Mouse (Mus musculus) left cerebral cortex, adult 18-20 months (tissue): ENCODE results near the gene Ncoa3. TPM values are rescaled to one million over a fixed set of nuclear protein-coding genes. Genes with fewer than 3 reads are reported as not detected.

Experiments
- DNase-seq, 2 experiments: peaks; one replicate each; pipeline ENCODE4 v3.0.0; 2021 to 2022; ENCODE audit warnings: low spot score in 2 of 2, mixed read lengths in 1 of 2
- total RNA-seq, 2 experiments: library from RNA; stranded (reverse); gene quantifications; 2 replicates each; pipeline ENCODE4 v1.2.3; 2021

The Ncoa3 gene
- total RNA-seq, 2 experiments from 2014 or later = 35.8 to 38.7 TPM

DNA sequence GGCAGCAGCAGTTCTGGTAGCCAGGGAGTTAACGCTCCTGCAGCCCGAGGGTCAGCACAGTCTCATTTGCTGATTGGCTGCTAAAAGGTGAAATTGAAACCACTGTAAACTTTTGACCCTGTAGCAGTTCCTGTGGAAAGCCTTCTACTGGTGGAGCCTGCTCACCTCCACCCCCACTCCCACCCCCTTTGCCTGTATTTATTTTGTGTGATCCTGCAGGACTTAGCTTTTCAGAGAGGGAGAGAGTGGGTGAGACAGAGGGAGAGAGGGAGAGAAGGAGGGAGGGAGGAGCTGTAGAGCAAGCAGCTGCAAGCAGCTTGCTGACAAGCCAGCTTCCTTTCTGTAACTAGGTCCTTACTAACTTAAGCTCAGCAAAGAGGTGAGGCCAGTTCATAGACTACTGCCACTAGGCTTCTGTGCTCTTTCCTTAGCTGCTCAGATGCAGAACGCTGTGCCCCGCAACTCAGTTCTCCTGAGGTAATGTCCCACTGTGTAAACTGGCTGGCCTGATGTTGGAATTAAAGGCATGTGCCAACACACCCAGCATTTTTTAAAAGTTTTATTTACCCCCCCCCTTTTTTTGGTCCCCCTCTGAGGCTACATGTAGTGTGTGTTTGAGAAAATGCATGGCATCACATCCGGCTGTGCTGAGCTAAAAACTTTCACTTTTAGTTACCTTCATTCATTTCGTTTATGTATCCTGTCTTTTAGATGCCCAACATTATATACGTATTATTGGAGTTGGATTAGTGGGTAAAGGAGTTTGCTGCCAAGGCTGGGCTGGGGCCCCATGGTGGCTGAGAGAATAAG, 38.9 kb downstream of the Ncoa3 start:
- peak in 1 of 2 experiments; percentile 39 for DNase-seq

DNA sequence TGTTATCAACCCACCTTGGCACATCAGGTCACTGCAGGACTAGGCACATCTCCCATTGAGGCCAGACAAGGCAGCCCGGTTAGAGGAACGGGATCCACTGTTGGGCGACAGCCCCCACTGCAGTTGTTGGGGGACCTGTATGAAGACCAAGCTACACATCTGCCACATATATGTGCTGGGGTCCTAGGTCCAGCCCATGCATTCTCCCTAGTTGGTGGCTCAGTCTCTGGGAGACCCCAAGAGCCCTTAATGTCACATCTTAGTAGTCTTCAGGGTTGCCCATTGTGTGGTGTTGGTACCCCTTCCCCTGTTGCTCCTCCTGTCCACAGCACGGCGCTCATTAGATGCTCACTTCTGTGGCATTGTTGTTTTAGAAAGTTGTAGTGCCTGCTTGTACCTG, 40.2 kb downstream of the Ncoa3 start:
- no peak for DNase-seq

DNA sequence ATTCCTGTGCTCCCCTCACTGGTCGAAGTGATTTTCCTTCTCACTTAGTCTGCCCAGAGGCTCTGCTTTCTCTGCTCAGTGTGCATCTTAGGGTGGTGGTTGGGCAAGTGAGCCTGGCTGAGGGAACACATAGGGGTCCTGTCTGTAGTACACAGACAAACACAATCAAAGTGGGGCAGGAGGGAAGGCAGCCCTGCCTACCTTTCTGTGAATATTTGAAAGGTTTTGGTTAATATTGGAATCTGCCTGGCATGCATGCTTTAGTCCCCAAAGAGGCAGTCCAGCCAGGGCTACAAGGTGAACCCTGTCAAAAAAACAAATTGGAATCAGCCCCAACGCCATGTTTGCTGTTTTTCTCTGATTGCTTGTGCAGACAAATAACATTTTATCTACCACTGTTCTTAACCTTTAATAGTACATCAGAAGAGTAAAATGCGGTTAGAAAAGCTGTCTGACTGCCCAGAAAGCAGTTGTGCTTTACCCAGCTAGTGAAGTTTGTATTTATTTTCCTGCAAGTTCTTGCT, 42.6 kb downstream of the Ncoa3 start:
- no peak for DNase-seq

DNA sequence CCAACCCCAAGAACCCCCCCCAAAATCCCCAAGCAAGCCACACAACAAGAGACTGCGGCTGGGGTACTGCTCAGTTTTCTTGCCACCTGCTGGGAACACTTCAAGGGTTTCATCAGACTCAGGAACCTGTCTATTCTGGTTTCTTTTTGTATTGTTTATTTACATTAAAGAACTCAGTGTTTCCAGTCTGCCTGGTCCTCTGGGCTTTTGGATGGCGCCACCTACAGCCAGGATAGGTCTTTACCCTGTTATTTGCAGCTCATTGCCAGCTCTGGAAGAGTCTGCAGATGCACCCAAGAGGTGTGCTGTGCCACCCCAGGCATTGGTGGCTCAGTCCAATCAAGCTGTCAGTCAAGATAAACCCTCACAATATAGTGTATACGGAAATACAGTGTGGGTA, 43.3 kb downstream of the Ncoa3 start:
- DNase-seq = peak; percentile 47 to 55

DNA sequence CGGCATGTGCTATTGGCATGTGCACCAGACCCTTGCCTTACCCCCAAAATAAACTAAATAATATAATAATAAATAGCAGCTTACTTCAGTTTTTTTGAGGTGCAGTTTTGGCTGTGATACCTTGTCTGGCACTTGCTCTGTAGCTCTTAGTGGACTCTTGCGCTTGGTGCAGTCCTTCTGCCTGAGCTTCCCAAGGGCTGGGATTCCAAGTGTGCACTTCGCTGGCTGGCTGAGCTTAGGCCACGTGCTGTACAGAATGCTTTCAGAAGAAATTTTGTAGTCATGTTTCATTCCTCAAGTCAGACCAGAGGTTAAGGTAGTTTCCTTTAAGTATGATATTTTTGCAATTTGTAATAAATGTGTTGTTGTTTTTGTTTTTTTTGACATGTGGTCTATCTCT, 47.2 kb downstream of the Ncoa3 start:
- no peak for DNase-seq

DNA sequence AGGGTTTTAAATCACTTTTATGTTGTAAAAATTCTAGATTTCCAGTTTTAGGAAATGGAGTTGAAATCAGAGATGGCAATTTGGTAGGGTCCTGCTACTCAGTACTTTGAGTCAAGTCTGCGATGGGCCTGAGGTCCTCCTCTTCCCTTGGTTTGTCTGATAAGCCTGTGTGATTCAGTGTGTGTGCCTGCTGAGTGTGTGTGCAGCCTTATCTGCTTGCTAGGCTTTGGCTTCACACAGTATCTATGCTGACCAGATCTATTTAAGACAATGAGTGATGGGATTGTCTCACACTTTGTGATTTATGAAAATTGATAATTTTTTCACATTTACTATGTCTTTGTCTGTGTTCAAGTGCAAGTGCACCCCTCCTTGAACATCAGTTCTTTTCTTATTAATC, 50.1 kb downstream of the Ncoa3 start:
- DNase-seq = no peak

DNA sequence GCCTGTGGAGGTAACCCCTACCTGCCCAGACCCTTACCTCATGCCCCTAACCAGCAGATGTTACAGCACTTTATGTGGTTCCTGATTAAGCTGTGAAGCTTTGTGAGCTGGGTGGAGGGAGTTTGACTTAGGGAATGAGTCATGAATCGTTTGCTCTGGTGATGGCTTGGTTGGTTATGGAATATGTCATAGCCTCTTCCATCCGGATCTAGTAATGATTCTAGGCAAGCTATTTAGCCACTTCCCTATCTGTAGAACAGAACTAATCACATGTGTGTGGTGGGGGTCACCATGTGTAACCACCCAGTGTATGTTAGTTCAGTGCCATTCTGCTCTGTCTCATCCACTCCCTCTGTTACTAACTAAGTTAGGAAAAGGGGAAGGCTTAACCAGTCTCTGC, 52.6 kb downstream of the Ncoa3 start:
- no peak for DNase-seq

DNA sequence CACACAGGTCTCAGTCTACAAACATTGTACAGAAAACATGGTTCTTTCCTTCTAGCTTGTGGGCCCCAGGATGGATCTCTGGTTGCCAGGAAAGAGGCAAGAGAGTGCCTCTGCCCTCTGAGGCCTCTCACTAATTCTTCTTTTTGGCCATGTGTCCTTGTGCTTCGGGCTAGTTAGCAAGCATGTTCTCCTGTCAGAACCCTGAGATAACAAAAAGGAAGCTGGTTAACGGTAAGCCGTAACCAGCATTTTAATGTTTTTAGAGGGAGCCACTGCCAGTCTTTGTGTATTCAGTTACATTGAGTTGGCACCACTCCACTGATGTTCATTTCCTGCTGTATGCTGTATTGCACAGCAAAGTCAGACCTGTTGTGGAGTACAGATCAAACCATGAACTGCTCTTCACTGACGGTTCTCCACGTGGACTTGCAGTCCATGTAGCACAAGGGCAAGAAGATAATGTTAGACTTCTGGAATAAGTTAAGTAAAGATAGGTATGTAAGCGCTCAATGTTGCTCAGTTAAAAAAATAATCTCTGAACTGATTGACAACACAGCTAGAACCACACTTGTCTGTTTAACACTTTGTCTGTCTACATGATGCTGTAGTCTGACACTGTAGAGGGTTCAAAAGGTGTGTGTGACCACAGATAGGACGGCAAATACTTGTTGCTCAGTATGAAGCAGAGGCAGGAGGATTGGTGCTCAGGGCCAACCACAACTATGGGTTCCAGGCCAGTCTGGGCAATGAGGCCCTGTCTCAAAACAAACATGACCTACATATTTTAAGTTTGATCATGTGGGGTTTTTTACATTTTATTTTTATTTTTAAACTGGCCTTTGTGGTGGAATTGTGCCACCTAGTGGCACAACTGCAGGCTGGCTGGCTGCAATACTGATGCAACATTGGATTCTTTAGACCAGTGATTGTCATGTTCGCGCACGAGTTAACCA, 53.4 kb downstream of the Ncoa3 start:
- DNase-seq = no peak

DNA sequence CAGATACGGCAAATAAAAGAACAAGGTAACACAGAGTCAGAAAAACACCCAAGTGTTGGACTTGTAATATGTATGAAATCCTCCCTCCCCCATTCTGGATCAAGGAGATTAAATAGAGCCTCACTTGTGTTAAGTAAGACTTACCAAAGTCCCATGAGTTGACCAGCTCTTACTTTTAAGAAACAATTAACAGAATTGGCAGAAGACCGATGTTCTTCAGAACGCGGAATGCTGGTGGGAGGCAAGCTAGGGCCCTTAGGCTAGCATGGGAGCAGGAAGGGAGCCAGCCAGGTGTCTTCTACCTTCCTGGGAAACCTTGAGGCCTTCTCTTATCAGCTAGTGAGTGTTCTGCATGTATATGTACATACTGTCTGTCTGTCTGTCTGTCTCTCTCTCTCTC, 55.5 kb downstream of the Ncoa3 start:
- no peak for DNase-seq

DNA sequence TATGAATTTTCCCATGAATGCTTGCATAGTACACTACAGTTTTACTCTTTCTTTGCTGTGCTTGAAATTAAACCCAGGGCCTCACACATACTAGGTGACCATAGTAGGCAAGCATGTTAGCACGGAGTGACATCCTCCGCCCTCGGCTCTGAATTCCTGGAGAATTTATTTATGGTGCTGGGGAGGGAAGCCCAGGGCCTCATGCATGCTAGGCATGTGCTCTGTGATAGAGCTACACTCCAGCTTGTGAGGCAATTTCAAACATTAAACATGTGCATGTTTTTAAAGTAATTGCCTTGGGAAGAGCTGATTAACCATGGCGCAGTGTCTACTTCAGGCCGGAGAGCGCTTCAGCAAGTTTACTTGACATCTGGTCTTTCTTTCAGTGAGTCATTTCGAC, 56.4 kb downstream of the Ncoa3 start:
- no peak for DNase-seq

DNA sequence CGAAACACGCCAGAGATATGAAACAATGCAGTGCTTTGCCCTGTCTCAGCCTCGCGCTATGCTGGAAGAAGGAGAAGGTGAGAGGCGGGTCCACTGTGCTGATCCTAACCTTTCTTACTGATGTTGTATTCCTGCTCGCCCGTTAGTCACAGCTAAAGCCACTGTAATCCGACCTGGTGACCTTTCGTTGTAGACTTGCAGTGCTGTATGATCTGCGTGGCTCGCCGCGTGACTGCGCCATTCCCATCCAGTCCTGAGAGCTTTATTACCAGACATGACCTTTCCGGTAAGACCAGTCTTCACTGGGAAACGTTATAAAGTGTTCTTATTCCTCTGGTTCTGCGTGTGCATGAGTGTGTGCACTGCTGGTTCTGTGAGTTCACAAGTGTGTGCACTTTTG, 59.0 kb downstream of the Ncoa3 start:
- no peak for DNase-seq

DNA sequence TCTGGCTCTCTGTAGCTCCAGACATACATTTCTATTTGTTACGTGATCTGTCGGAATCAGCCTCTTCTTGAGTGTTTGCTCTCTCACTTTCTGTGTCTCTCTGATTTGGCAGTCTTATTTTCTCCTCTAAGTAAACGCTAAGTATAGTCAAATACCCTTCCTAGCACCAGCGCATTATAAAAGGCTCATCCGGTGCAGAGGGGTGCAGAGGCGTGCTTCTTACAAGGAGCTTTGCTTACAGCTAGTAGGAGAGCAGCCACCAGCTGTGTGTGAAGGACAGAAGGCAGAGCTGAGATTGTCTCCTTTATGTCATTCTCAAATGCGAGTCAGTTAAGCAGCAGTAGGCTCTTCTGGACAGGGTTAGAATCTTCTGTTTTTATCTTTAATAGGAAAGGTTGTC, 59.5 kb downstream of the Ncoa3 start:
- DNase-seq = peak; percentile 42 to 46

DNA sequence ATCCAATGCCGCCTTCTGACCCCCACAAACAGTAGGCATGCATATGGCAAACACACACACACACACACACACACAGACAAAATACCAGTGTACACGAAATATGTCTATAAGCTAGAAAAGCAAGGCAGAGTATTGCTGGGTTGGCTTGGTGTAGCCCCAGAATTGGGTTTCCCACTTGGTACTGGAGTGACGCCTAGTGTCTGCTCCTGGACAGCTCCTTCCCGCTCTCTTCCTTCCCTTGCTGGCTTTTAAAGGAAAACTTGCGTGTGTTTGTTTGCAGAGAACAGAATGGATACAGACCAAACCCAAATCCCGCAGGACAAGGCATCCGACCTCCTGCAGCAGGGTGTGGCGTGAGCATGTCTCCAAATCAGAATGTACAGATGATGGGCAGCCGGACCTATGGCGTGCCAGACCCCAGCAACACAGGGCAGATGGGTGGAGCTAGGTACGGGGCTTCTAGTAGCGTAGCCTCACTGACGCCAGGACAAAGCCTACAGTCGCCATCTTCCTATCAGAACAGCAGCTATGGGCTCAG, 61.6 kb downstream of the Ncoa3 start:
- no peak for DNase-seq

DNA sequence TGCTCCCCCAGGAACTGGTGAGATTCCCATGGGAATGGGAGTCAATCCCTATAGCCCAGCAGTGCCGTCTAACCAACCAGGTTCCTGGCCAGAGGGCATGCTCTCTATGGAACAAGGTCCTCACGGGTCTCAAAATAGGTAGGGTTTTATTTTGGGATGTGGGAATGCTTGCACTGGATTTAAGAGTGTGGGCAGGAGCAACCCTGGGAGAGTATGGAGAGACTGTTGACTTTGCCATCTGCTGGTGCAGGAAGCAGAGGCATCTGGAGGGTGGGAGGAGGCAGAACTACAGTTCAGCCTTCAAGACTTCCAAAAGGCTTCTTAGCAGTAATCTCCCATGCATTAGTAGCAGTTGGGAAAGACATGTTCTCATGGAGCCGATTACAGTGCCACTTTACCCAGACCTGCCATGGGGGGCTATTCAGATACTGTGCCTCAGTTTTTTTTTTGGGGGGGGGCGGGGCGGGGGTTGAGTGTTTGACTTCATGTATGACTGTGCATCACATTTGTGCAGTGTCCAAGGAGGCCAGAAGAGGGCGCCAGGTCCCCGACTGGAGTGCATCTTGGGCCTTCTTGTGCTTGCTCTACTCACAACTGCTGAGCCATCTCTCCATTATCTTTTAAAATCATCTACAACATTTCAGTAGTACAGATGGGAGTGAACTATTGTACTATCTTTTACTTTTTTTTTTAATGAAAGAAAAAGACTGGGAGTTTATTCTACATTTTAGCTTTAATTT, 67.4 kb downstream of the Ncoa3 start:
- peak; percentile 72 to 81 for DNase-seq

DNA sequence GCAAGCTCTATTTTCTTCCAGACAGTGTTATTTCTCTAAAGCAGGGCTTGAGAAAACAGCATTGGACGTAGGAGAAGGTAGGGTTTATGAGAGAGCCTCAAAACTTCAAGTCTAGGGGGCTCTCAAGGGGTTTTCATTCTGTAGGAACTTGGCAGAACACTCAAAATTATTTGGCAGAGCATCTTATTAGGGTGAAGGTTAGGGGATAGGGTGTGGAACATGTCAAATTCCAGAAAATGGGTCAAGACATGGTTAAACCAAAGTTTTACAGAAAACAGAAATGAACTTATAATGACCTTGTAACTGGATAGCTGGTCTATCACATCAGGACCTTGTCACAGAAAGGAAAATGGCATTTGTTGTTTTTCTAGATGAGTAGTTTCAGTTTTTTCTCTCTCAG, 69.6 kb downstream of the Ncoa3 start:
- DNase-seq = no peak

DNA sequence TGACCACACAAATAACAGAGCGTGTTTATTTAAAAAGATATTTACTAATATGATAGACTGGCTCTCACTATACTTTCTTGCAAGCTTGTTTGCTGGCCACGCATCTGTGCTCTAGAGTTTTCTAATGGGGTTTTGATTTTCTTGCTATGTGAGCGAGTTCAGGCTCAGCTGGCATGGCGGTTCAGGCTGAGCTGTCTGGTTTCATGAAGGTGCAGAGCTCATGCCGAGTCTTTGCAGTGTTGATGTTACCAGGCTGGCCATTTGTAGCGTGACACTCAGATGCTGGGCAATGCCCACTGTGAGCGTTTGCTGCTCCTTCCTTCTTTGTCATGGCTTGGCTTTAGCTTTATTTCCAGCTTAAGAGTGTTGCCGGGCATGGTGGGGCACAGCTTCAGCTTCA, 70.0 kb downstream of the Ncoa3 start:
- DNase-seq = no peak

DNA sequence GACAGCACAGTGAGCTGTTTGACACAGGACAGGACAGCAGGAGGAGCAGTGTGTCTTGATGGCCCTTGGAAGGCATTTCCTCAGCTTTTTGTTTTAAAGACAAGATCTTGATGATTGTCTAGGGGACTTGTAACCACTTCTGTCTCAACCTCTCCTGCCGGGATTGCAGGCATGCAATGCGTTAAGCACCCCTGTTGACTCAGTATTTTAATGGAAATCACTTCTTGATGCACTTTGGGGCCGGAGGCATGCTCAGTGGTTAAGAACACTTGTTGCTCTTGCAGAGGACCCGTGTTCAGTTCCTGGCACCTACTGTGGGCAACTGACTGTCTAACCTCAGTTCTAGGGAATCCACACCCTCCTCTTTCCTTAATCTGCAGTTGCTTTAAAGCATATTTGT, 74.0 kb downstream of the Ncoa3 start:
- DNase-seq = no peak

DNA sequence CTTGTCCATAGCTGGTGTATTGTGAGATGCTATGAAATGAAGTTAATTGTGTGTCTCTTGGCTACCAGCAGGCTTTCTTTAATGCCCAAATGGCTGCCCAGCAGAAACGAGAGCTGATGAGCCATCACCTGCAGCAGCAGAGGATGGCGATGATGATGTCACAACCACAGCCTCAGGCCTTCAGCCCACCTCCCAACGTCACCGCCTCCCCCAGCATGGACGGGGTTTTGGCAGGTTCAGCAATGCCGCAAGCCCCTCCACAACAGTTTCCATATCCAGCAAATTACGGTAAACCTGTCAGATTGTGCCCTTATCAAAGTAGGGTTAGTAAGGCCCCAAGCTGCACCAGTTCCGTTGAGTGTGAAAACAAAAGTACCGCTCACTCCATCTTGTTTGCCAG, 75.8 kb downstream of the Ncoa3 start:
- no peak for DNase-seq

DNA sequence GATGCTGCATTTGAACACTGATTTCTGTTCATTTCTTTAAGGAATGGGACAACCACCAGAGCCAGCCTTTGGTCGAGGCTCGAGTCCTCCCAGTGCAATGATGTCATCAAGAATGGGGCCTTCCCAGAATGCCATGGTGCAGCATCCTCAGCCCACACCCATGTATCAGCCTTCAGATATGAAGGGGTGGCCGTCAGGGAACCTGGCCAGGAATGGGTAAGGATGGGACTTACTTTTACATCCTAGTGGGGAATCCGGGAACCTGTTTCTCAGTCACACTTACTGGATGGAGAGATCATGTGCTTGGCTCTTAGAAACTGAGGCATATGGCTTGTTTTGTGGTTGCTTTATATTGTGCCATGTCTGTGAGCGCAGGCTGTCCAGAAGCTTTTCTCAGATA, 76.7 kb downstream of the Ncoa3 start:
- no peak for DNase-seq

DNA sequence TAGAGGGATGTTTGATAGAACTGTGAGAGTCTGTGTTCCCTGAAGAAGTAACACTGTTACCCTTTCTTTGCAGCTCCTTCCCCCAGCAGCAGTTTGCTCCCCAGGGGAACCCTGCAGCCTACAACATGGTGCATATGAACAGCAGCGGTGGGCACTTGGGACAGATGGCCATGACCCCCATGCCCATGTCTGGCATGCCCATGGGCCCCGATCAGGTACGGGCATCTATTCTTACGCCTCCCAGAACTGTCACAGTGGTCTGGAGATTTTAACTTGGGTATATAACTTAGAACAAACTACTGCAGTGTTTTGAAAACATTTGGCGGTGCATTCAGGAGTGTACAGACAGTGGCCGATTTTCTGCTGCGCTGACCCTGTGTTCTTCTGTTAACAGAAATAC, 77.3 kb downstream of the Ncoa3 start:
- DNase-seq = no peak

DNA sequence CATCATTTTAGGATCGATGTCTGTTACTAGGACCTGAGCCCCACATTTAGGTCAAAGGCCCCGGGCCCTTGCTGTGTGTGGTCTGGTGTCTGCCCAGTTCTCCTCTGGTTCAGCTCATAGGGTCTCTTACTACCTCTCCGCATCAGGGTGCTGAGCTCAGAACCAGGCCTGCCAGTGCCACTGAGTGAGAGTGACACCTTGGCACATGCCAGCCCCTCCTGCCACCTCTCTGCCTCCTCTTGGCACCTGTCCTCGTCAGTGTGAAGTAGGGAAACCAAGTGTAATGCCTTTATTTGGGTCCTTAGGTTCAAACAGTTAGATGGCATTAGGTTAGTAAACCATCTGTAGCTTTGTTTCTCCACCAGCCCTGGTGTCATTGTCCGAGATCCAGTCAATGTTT, 79.0 kb downstream of the Ncoa3 start:
- no peak for DNase-seq
